Mouse (Mus musculus) heart, postnatal 4 days (tissue): ENCODE results near the gene Il17rd. TPM values are rescaled to one million over a fixed set of nuclear protein-coding genes. Genes with fewer than 3 reads are reported as not detected.

Experiments
- DNase-seq: peaks from one replicate; pipeline ENCODE4 v3.0.0; 2021
- total RNA-seq, 2 experiments: library from RNA; stranded (reverse); gene quantifications; 2 replicates each; pipeline ENCODE4 v1.2.3; 2021

Il17rd gene
- total RNA-seq, 2 experiments from 2014 or later, result 4.9 to 5.4 TPM

GRCm38 (mm10) chr14:27096779-27097178 is 58.0 kb downstream of the Il17rd start:
- peak; percentile 82 for DNase-seq

DNA sequence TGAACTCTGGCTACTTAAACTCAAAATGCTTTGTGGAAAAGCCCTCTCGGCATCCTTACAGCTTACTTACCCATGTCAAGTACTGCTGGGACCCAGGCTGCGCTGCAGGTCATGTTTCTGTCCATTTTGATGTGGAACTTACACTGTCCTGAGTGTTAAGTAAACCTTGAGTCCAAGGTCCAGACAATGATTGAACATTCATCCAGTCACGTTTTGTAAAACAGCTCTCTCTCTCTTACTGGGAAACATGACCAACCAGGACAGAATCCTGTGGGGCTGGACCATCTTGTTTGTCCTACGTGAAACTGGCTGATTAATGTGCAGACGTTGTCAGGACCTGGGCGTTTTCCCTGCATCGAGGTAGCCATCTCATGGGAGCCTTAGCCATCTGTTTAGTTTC is 63.0 kb downstream of the Il17rd start:
- no peak for DNase-seq

GRCm38 (mm10) chr14:27102720-27103119 is 64.0 kb downstream of the Il17rd start:
- no peak for DNase-seq

DNA sequence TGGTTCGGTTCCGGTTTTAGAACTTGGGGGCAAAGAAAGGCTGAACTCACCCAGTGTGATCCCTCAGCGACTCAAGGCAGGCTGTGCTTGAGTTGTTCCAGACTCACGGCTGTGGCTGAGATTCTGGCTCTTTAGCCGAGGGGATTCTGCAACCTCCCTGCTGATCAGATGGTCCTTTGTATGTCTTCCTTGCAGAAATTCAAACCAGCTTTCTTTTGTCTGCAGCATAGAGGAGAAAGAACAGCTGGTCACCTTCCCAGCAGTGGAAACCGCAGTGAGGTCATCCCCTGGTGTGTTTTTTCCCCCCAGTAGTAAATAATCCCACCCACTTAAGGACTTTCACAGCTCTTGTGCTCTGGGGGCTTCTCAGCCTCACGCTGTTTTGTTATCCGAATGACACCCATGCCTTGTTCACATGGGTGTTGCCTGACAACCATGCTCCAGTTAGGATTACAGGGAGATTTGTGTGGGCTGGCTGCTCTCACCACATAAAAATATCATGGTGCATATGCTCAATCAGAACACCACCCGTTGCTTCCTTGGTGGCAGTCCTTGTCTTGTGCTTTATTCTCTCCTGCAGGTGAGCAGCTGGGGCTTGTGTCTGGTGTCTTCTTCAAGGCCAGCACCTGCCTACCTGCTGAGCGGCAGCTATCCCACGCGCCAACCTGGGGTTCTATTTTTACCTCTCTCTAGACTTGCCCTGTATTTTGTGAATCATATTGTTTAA is 67.2 kb downstream of the Il17rd start:
- peak; percentile 23 for DNase-seq

GRCm38 (mm10) chr14:27108748-27109504 is 70.2 kb downstream of the Il17rd start:
- DNase-seq, result peak; percentile 60

- peak; percentile 82 for DNase-seq
These were observed 75.9 kb downstream of the Il17rd start, which contains the start of gene Arhgef3 for GRCm38 (mm10) chr14:27114362-27115274. TSS of gene Arhgef3 (plus strand) at chr14:27114899.

DNA sequence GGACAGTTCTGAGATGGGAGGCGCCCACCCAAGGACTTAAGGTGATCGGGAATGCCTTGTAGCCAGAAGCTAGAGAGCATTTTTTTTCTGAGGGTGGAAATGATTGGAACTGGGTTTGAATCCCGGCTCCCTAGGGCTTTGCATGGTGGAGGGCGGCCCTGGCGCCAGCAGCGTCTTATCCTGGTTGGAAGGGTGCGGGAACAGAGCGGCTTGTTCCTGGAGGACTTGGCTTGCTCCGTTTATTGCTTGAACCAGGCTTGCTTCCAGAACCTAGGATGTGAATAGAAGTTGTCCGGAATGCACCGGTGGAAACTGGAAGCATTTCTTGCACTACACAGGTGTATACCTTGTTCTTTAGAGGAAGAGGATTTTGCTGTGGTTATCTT is 76.5 kb downstream of the Il17rd start:
- DNase-seq, result no peak

DNA sequence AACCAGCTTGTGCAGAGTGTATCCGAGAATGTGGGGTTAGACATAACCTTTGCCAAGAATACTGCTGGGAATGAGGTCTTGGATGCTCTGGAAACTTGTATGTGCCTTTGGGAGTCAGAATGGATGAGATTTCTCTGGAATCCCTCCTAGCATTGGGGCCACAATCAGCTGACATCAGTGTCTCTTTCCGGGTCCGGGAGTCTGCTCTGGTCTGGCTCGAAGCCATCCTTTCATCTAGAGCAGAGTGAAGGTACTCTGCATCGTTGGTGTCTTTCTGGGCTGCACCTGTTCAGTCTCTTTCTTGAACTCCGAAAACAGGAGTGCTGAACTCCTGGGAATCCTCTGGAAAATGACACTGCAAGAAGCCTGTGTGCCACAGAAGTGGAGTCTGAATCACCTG is 77.2 kb downstream of the Il17rd start:
- DNase-seq, result no peak

- DNase-seq, result no peak
These were observed 77.9 kb downstream of the Il17rd start for GRCm38 (mm10) chr14:27116577-27117165.

GRCm38 (mm10) chr14:27118546-27118945 is 79.8 kb downstream of the Il17rd start:
- no peak for DNase-seq

DNA sequence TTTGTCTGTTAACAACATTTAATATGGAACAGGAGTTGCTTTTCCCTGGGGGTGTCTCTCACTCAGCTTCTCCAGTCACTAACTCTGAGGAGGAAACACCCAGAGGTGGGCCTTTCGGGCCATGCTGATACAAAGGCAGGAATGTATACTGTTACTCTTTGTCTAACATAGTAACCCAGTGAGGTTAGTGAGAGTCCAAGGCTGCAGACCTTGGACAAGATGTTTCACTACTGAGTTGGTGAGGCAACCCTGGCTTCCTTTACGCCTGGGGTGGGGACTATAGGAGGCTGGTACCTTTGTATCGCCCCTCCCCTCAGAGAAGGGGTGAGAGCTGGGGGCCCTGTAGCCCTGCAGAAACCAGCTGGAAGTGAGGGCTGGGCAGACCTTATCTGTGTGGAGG is 83.9 kb downstream of the Il17rd start:
- DNase-seq, result no peak

GRCm38 (mm10) chr14:27123543-27123942 is 84.8 kb downstream of the Il17rd start:
- DNase-seq, result peak; percentile 43

- DNase-seq, result no peak
These were observed 91.3 kb downstream of the Il17rd start for GRCm38 (mm10) chr14:27130031-27130430.

DNA sequence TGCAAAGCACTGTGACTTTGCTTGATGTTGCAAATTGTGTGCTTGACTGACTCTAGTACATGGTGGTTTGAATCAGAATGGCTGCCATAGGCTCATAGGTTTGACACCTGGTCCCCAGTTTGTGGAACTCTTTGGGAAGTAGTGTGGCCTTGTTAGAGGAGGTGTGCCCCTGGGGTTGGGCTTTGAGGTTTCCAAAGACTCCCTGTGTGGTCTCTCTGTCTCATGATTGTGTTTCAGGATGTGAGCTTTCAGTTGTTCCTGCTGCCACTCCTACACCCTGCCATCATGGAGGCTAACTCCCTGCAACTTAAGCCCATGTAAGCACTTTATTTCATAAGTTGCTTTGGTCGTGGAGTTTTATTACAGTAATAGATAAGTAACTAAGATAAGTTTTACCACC is 91.9 kb downstream of the Il17rd start:
- no peak for DNase-seq

- peak; percentile 26 for DNase-seq
These were observed 92.8 kb downstream of the Il17rd start for GRCm38 (mm10) chr14:27131521-27131920.

DNA sequence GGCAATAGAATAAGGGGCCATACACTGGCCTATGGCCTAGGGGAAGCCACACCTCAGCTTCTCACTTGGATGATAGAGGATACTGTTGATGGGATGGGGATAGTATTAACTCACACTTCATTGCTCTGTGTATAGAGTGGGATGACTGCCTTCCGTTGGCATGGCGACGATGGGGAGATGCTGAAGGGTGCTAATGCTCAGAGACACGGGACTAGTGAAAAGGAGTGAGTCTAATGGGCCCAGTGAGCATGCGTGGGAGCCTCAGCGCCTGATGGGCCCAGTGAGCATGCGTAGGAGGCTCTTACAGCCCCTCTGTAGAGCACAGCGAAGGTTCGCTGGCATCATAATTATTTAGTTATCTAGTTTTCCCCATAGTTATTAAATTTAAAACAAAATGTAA is 100.2 kb downstream of the Il17rd start:
- no peak for DNase-seq

DNA sequence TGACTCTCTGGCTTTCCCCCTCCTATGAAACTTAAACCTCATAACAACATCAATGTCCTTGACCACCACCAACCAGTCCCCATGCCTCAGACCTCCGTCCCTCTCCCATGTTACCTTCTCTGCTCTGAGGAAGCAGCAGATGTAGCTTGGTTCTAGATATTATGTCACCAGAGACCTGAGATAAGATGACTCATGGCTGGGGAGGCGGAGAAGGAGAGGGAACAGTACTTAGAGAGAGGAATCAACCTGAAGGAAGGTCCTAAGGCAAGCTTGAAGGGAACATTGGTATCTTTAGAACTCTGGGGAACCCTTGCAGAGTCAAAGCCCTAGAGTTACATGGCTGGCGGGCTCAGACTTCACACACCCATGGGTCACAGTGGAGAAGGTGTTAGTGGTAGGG is 101.2 kb downstream of the Il17rd start:
- no peak for DNase-seq

DNA sequence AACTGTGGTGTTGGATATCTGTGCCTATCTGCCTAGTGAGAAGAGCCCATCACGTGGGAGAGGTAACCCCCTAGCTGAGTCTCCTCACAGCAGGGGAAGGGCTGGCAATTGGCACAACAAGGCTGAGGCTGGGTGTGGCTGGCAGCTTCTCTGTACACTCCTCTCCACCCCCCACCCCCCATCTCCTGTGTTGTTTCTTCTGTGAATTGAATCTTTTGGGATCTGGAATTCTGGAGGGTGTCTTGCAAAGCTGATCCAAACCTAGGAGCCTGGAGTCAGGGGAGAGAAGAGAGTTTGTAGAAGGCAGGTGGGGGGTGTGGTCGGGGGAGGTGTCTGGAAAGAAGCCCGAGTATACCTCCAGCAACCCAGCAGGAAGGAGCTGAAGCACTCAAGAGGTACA is 102.7 kb downstream of the Il17rd start:
- no peak for DNase-seq

DNA sequence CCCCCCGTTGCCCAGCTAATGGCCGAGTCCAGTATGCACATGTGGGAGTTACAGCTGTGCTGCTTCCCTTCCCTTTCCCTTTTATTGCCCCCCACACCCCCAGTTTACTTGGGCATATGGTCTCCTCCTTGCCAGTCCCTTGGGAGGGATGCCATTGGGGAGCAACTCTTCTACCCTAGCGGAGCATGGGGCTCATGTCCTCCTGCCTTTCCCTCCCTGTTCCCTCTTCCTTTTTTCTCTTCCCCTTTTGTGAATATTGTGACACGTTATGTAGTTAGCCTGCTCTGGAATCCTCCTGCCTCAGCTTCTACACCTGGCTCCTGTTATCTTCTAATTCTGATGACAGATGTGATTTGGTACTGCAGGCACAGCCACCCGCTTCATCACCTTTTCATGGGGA is 103.9 kb downstream of the Il17rd start:
- DNase-seq, result no peak

DNA sequence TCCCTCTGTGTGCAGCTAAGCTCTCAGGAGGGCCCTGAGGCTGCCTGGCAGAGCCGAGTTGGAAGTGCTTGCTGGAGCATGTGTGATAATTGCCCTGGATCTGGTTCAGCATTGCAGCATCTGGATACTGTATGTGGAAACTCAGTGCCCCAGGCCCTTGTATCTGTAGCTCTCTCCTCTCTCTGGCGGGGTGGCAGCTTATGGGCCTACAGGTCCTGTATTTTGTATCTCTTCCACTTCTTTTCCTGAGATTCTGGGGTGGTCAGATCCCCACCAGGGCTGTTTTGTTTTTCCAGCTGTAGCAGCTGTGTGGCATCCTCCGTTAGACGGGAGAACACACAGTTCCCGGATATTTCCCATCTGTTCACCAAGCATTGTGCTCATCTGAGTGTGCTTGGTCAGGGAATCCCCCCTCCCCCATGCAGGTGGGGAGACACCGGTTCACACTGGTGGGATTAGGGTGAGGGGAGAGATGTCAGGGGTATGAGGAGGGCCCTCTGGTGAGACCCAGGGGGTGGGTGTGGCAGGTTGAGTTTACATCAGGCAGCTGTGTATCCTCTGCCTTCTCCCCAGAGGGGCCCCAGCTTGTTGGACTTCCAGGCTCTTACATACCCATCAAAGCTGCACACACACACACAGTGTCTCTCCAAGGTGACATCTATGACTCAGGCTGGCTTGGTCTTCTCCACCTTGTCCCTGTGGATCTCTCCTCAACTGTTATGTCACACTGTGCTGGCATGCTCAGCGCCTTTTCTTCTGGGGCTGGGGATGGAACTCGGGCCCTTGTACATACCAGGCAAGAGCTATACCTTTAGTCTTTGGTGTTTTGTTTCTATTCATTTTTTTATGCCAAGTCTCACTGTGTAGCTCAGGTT is 106.7 kb downstream of the Il17rd start:
- peak; percentile 27 for DNase-seq

GRCm38 (mm10) chr14:27147726-27148125 is 109.0 kb downstream of the Il17rd start:
- DNase-seq, result no peak
